Mouse (Mus musculus) neutrophil, adult 5-6 weeks (primary cell): Measurements from ENCODE around the gene Gm45521. TPM values are rescaled to one million over a fixed set of nuclear protein-coding genes. Genes with fewer than 3 reads are reported as not detected.
"Not testable (repeated sequence)": the region's sequence is repeated elsewhere in the genome, so short reads cannot be mapped to it uniquely, and the experiment has no call there.

ENCODE experiments used
- ATAC-seq: fragments of 151-379, 151-347 bp; 2 replicates; pipeline ENCODE4 v1.8.0; 2017; ENCODE audit warnings: mild to moderate bottlenecking, moderate TSS enrichment; ENCODE audit not compliant: insufficient number of reproducible peaks, poor library complexity, low FRiP score, severe bottlenecking; ENCODE audit errors: extremely low read depth
- total RNA-seq: library from RNA; stranded (forward); fragments of 200-1000 nt; gene quantifications from 2 replicates; pipeline ENCODE4 v1.2.3, GENCODE M21; 2017

The Gm45521 gene
- total RNA-seq, 1 experiment from 2014 or later: not detected

DNA sequence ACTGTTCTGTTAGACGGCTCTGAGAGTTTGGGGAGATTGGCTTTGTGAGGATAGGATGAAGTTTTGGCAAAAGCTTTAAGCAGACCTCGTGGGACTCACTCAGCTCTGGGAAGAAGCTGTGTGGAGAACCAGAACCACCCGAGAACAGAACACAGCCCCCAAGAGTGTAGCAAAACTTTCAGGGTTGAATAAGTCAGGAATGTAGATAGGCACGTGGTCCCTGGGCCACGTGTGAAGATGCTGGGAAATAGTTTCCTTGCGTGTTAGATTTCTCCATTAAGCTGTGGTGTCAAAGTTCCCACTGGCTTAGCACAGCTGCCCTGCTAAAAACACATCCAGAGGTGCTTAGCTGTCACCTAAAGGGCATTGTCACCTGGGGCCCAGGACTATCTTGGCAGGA is 35.1 kb downstream of the Gm45521 start:
- no peak for ATAC-seq

DNA sequence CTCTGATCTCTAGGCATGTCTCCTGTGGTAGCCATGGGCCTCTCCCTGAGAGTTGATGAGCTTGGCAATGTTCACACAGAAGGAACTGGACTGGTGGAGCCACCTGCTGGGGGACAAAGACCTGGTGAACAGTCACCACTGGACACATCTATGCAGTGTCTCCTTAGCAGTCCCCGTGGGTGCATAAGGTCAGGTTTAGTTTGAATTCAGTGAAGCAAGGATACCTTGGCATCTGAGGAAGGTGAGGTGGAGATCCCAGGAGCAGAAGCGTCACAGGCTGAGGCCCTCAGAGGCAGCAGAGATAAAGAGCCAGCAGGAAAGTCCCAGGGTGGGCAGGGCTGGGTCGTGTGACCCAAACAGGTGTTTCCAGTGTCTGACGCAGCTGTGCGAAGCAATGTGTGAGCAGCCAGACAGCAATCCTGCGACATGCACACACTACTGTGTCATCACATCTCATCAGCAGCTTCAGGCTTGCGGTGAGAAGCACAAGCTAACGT is 37.2 kb downstream of the Gm45521 start, which contains the start of gene Dnase1l3:
Gene Dnase1l3, minus strand, starts transcription at position 303 of the 497 bp plus-strand sequence.
- ATAC-seq: peak; percentile 47; the same call in 1 of the 2 replicates

DNA sequence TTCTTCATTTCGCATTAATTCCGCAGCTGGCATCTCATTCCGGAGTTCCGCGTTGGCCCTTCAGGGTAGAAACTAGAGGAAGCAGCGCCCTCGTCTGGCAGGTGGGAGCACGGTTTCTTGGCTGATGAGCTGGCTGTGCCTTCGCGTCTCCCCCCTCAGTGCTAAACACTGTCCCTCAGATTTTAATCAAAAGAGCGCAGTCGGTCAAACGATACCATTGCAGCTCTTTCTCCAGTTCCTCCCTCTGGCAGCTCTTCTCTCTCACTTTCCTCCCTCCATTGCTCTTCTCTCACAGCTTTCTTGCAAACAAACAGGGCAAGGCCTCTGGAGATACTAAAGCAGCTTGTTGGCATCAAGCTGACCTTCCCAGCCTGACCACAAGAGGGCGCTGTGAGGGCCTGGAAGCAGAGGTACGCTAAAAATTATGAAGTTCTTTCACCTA is 40.2 kb downstream of the Gm45521 start:
- ATAC-seq: peak; percentile 83

DNA sequence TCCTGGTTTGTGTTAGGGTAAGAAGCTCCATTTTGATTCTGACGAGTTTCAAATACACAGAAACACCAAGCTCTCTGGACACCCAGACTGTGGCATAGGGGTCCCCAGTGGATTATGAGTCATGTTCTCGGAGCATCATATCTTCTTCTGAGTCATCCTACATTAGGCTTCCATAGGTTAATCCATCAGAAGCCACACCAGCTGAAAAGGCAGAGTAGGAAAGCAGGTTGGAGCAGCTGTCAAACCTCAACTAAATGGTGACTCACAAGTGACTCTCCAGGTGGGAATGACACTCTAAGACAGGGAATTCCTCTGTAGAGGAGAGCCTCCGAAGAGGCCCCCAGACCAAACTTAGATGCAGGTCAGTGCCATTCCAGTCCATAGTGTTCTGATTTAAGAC is 41.9 kb downstream of the Gm45521 start:
- no peak for ATAC-seq

GRCm38 (mm10) chr14:7999435-7999834 is 42.3 kb downstream of the Gm45521 start:
- no peak for ATAC-seq

- no peak for ATAC-seq
Measured at GRCm38 (mm10) chr14:8000247-8000646, 43.2 kb downstream of the Gm45521 start.

DNA sequence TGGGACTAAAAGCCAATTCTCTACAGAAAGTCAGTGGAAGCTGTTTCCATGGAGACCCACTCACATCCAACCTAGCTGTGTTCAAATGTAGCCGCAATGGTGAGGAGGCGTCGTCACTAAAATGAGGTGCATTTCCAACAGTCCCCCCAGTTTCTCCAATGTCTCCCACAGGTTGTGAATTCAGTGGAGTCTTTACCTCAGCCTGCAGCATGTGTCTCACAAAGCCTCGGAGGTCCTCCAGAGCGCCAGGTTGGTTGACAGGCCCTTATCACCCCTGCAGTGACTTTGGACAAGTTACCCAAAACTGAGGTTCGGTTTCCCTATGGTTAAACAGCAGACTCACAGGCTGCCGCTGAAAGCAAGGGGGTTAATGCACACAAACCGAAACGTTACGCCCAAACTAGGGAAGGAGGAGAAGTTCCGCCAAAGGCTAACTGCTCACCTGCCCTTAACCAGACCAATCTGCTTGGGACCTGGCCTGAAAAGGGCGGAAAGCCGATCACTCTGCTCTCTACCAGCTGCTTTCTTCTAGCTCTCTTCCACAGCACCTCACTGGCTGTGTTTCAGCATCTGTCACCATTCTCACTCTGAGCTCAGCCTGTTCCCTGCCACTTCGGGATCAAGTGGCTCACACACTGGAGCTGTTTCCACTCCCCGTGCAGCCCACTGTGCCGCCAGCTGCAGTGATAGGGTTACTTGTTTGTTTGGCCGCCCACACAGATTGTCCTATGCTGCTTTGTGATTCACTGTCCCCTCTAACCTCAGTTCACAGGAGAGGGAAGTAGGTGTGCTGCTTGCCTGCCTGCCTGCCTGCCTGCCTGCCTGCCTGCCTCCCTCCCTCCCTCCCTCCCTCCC is 44.0 kb downstream of the Gm45521 start:
- ATAC-seq: no peak

DNA sequence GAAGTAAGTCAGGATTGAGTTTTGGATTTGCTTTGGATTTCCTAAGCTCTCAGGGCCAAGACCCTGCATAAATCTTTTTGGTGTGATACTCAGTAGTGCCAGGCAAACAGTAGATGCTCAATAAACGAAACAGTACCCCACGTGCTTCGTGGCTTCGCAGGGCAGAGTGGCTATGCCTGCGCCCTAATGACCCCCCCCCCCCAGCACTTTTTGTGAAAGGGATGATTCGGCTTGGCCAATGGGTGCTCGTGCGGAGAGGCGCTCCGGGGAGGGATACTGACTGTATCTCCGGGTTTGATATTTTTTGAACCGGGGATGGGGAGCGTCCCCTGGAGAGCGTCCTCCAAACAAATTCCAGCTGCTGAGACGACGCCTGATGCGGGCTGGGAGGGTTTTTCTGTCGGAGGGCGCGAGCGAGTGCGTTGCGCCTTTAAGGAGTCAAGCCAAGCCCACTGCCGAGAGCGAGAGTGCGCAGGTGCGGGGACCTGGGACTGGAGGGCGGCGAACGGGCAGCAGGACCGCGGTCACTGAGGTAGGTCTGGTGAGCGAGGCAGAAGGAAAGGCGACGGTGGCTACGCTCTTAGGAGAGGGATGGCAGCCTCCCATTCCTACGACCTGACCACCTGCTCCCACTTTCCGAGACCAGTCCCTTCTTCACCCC is 45.5 kb downstream of the Gm45521 start, which contains the start of gene Abhd6:
Gene Abhd6, plus strand, starts transcription at position 471 of the 661 bp plus-strand sequence.
- ATAC-seq: peak; percentile 71

GRCm38 (mm10) chr14:8003093-8003670 is 46.1 kb downstream of the Gm45521 start:
- ATAC-seq: no peak

GRCm38 (mm10) chr14:8003727-8004670 is 46.9 kb downstream of the Gm45521 start:
- no peak for ATAC-seq

- not testable (repeated sequence) for ATAC-seq
Measured at GRCm38 (mm10) chr14:8006061-8006460, 49.0 kb downstream of the Gm45521 start.

GRCm38 (mm10) chr14:8007084-8007483 is 50.0 kb downstream of the Gm45521 start:
- ATAC-seq: no peak

DNA sequence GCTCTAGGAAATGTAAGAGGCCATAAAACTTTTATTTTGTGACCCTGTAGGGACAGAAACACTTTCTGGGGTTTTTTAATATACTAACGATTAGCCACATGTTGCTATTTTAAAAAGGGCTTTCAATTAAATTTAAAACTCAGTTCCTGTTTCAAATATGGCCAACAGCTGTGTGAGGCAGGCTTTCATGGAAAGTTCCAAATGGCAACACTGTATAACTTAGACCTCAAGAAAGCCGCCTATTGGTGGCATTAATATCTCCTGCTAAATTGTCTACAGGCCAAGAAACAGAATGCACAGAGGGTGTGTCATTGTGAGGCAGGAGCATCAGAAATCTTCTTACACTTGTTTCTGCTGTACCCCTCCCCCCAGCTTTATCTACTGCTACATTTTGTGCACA is 50.4 kb downstream of the Gm45521 start:
- no peak for ATAC-seq

DNA sequence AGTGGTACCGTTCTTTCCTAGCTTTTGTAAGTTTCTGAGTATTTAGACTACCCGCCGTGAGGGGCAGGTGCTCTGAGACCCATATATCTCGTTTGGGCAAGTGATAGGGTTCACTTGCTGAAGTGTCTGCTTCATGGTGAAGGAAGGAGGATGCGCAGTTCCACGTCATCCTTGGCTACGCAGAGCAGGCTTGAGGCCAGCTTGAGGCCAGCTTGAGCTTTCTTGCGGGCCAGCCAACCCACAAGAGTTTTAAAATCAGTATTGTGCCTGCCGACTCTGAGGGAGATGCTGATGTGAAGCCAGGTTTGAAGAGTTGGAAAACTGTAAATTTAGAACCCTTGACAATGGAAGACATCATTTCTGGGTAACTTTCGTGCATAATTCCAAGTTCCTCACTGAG is 50.8 kb downstream of the Gm45521 start:
- no peak for ATAC-seq

Other genes starting within 250 kb of the Gm45521 start
- not detected in 2 replicates for gene Gm26661, start 165.7 kb upstream of the Gm45521 start, total RNA-seq
- gene Flnb, start 139.3 kb upstream of the Gm45521 start, total RNA-seq: 9.0 and 9.3 TPM in 2 replicates
- gene Dnase1l3, start 37.3 kb downstream of the Gm45521 start, total RNA-seq: 0.74 and 1.3 TPM in 2 replicates
- gene Abhd6, start 45.6 kb downstream of the Gm45521 start, total RNA-seq: 3.4 and 7.2 TPM in 2 replicates
- 21.5 and 35.6 TPM in 2 replicates for gene Rpp14, start 123.1 kb downstream of the Gm45521 start, total RNA-seq
- 196 and 202 TPM in 2 replicates for gene Pxk, start 140.9 kb downstream of the Gm45521 start, total RNA-seq
- gene Pdhb, start 215.7 kb downstream of the Gm45521 start, total RNA-seq: 82.0 and 95.6 TPM in 2 replicates